17 mouse cellular contexts compared by ENCODE assay signal in genomic region chr11:87432447-87432846, GRCm38 (mm10). TPM values are rescaled to one million over a fixed set of nuclear protein-coding genes. Genes with fewer than 3 reads are reported as not detected.
"Had no signal": no experiment of that assay in that cellular context is flagged by ENCODE, and none has a peak within 500 bp of the region (broad histone marks: within the 10 kb centered on the region; RNA-seq: fewer than 3 reads in every experiment).

No protein-coding gene starts in this region.

- H3K9ac ChIP-seq: neural tube, embryonic 13.5 days; neural tube, embryonic 15.5 days; stomach, embryonic 15.5 days had no signal

- H3K27ac ChIP-seq: neural tube, embryonic 13.5 days; neural tube, embryonic 15.5 days; stomach, embryonic 15.5 days; stomach, postnatal 0 days had no signal

- H3K4me1 ChIP-seq: stomach, embryonic 15.5 days had no signal

- H3K4me2 ChIP-seq: neural tube, embryonic 13.5 days; neural tube, embryonic 15.5 days; stomach, embryonic 15.5 days had no signal

- DNase-seq: retina, postnatal 1 day; right cerebral cortex, adult 18-20 months; right cerebral cortex, postnatal 14 days; right cerebral cortex, postnatal 25 days; right cerebral cortex, postnatal 4 days; spleen, adult 18-20 months; thymus, adult 18-20 months; thymus, adult 2 months; thymus, postnatal 14 days; thymus, postnatal 25 days; thymus, postnatal 36 days; thymus, postnatal 4 days had no signal

- H3K4me3 ChIP-seq: neural tube, embryonic 13.5 days; neural tube, embryonic 15.5 days; stomach, embryonic 15.5 days had no signal

- H3K9me3 ChIP-seq: neural tube, embryonic 13.5 days; neural tube, embryonic 15.5 days; stomach, embryonic 15.5 days had no signal

- H3K27me3 ChIP-seq: neural tube, embryonic 13.5 days; neural tube, embryonic 15.5 days; stomach, embryonic 15.5 days had no signal

- H3K36me3 ChIP-seq: neural tube, embryonic 13.5 days; neural tube, embryonic 15.5 days; stomach, embryonic 15.5 days had no signal

RNA-seq across cellular contexts. Expression of gene Tex14, which starts 27.6 kb away (rescaled TPM):
- polyA plus RNA-seq: stomach, embryonic 14.5 days had no signal
